Mouse (Mus musculus) heart, embryonic 15.5 days (tissue): ENCODE results near the gene Fggy. TPM values are rescaled to one million over a fixed set of nuclear protein-coding genes. Genes with fewer than 3 reads are reported as not detected.
A peak's percentile ranks its signal among the peaks of the same experiment; 100 is the strongest.

Experiments used
- ATAC-seq: fragments of 200-750 bp; cut with Nextera tagmentation; replicated peaks from 2 replicates; pipeline ENCODE4 v1.8.0; 2017; ENCODE audit warnings: low read depth, moderate TSS enrichment; ENCODE audit not compliant: insufficient number of reproducible peaks, insufficient read depth, low FRiP score
- H3K27ac ChIP-seq: fragments of 300-500 bp; sonication (generic); 2 replicates; pipeline ENCODE4 v1.5.1; 2015; ENCODE audit warnings: mild to moderate bottlenecking, inconsistent platforms
- H3K27me3 ChIP-seq: fragments of 300-500 bp; sonication (generic); 2 replicates; pipeline ENCODE4 v1.6.1; 2015; ENCODE audit warnings: inconsistent platforms
- H3K36me3 ChIP-seq: fragments of 300-500 bp; sonication (generic); 2 replicates; pipeline ENCODE4 v1.6.1; 2015; ENCODE audit warnings: mild to moderate bottlenecking, inconsistent platforms
- H3K4me1 ChIP-seq: fragments of 300-500 bp; sonication (generic); replicated peaks from 2 replicates; pipeline ENCODE4 v1.6.1; 2015; ENCODE audit warnings: inconsistent platforms
- H3K4me2 ChIP-seq: fragments of 300-500 bp; sonication (generic); 2 replicates; pipeline ENCODE4 v1.6.1; 2015; ENCODE audit warnings: inconsistent platforms, mild to moderate bottlenecking, moderate library complexity
- H3K4me3 ChIP-seq: fragments of 300-500 bp; sonication (generic); 2 replicates; pipeline ENCODE4 v1.5.1; 2015; ENCODE audit warnings: mild to moderate bottlenecking, inconsistent platforms
- H3K9ac ChIP-seq: fragments of 300-500 bp; sonication (generic); 2 replicates; pipeline ENCODE4 v1.6.1; 2015; ENCODE audit warnings: mild to moderate bottlenecking, inconsistent platforms
- H3K9me3 ChIP-seq: fragments of 300-500 bp; sonication (generic); replicated peaks from 2 replicates; pipeline ENCODE4 v1.6.1; 2016; ENCODE audit warnings: inconsistent platforms
- WGBS: fragments of 180-500 bp; shearing (Covaris S2); methylation state at CpG from one replicate; pipeline ENCODE4 v1.1.7; 2015; ENCODE audit warnings: mixed read lengths; 5-methylcytosine and 5-hydroxymethylcytosine counted together
- polyA plus RNA-seq: library from polyadenylated mRNA; unstranded; fragments of >200 nt; fragmentation: Nextera tagmentation; extraction: Ambion mirVana; gene quantifications from 2 replicates; pipeline ENCODE4 v1.2.1, GENCODE M21; 2015

Fggy gene
- polyA plus RNA-seq, 1 experiment from 2014 or later: 4.5 TPM

- no peak for ATAC-seq
- no peaks in the 10 kb centered on the region for H3K27me3 ChIP-seq
Measured at GRCm38 (mm10) chr4:95898714-95899113, 341.4 kb downstream of the Fggy start.

GRCm38 (mm10) chr4:95899926-95900712, 342.8 kb downstream of the Fggy start:
- no peak overlapping the region for H3K9ac ChIP-seq
- H3K9me3 ChIP-seq: no peaks in the 10 kb centered on the region
- H3K27ac ChIP-seq: no peak overlapping the region; the same call in 1 of the 2 replicates
- 54% methylated on average over 4 of the region's 4 CpGs for WGBS
- ATAC-seq: no peak
- H3K4me2 ChIP-seq: no peak overlapping the region
- H3K4me1 ChIP-seq: peaks cover 22% of the 10 kb centered on the region
- no peaks in the 10 kb centered on the region for H3K27me3 ChIP-seq
- H3K4me3 ChIP-seq: no peak overlapping the region
- H3K36me3 ChIP-seq: no peaks in the 10 kb centered on the region

More at GRCm38 (mm10) chr4:95898714-95899113, 341.4 kb downstream of the Fggy start:
- WGBS: 37% methylated on average over 6 of the region's 6 CpGs
- Histone ChIP-seq H3K4me3 (no peak overlapping the region), H3K4me1 (peaks cover 22% of the 10 kb centered on the region), H3K27ac (no peak overlapping the region), H3K36me3 (no peaks in the 10 kb centered on the region), H3K4me2 (no peak overlapping the region), H3K9ac (no peak overlapping the region), H3K9me3 (no peaks in the 10 kb centered on the region)

GRCm38 (mm10) chr4:95900815-95901214, 343.5 kb downstream of the Fggy start:
- H3K36me3 ChIP-seq: no peaks in the 10 kb centered on the region
- no peak overlapping the region; the same call in 1 of the 2 replicates for H3K27ac ChIP-seq
- no peaks in the 10 kb centered on the region for H3K9me3 ChIP-seq
- no peak for ATAC-seq
- H3K4me2 ChIP-seq: no peak overlapping the region
- no peak overlapping the region for H3K4me3 ChIP-seq
- 56% methylated on average over 1 of the region's 1 CpGs for WGBS
- peaks cover 22% of the 10 kb centered on the region for H3K4me1 ChIP-seq
- H3K27me3 ChIP-seq: no peaks in the 10 kb centered on the region
- no peak overlapping the region for H3K9ac ChIP-seq

- no peaks in the 10 kb centered on the region for H3K36me3 ChIP-seq
- no peak for ATAC-seq
- no peaks in the 10 kb centered on the region for H3K27me3 ChIP-seq
- no peaks in the 10 kb centered on the region for H3K4me1 ChIP-seq
- H3K4me3 ChIP-seq: no peak overlapping the region
- no peak overlapping the region for H3K4me2 ChIP-seq
- no peak overlapping the region for H3K27ac ChIP-seq
- H3K9ac ChIP-seq: no peak overlapping the region
- H3K9me3 ChIP-seq: no peaks in the 10 kb centered on the region
Measured at GRCm38 (mm10) chr4:95906141-95906540, 348.8 kb downstream of the Fggy start.

- Histone ChIP-seq H3K27ac (no peak overlapping the region), H3K9me3 (no peaks in the 10 kb centered on the region), H3K27me3 (no peaks in the 10 kb centered on the region), H3K4me2 (no peak overlapping the region), H3K9ac (no peak overlapping the region), H3K36me3 (no peaks in the 10 kb centered on the region), H3K4me1 (no peaks in the 10 kb centered on the region), H3K4me3 (no peak overlapping the region)
- 74% methylated on average over 2 of the region's 2 CpGs for WGBS
- ATAC-seq: no peak
Measured at GRCm38 (mm10) chr4:95909689-95910654, 352.7 kb downstream of the Fggy start.

GRCm38 (mm10) chr4:95913026-95913425, 355.7 kb downstream of the Fggy start:
- Histone ChIP-seq H3K27ac (no peak overlapping the region), H3K9ac (no peak overlapping the region), H3K4me3 (no peak overlapping the region), H3K9me3 (no peaks in the 10 kb centered on the region), H3K27me3 (no peaks in the 10 kb centered on the region), H3K36me3 (no peaks in the 10 kb centered on the region), H3K4me1 (no peaks in the 10 kb centered on the region), H3K4me2 (no peak overlapping the region)
- no peak for ATAC-seq
- 85% methylated on average over 1 of the region's 1 CpGs for WGBS

GRCm38 (mm10) chr4:95915628-95916579, 358.6 kb downstream of the Fggy start:
- Histone ChIP-seq H3K4me2 (no peak overlapping the region), H3K4me3 (no peak overlapping the region), H3K9me3 (no peaks in the 10 kb centered on the region), H3K4me1 (no peaks in the 10 kb centered on the region; the same call in 1 of the 2 replicates), H3K27me3 (no peaks in the 10 kb centered on the region), H3K9ac (no peak overlapping the region), H3K36me3 (no peaks in the 10 kb centered on the region), H3K27ac (no peak overlapping the region)
- 57% methylated on average over 8 of the region's 8 CpGs for WGBS
- ATAC-seq: no peak

- Histone ChIP-seq H3K27me3 (no peaks in the 10 kb centered on the region), H3K9me3 (no peaks in the 10 kb centered on the region), H3K4me2 (no peak overlapping the region), H3K9ac (no peak overlapping the region), H3K4me1 (no peaks in the 10 kb centered on the region; the same call in 1 of the 2 replicates), H3K27ac (no peak overlapping the region), H3K36me3 (no peaks in the 10 kb centered on the region), H3K4me3 (no peak overlapping the region)
- 68% methylated on average over 6 of the region's 6 CpGs for WGBS
- ATAC-seq: no peak
Measured at GRCm38 (mm10) chr4:95917703-95918102, 360.4 kb downstream of the Fggy start.

GRCm38 (mm10) chr4:95920448-95920847, 363.1 kb downstream of the Fggy start:
- Histone ChIP-seq H3K9me3 (no peaks in the 10 kb centered on the region), H3K4me3 (no peak overlapping the region), H3K4me2 (no peak overlapping the region), H3K36me3 (no peaks in the 10 kb centered on the region), H3K4me1 (peaks cover 3% of the 10 kb centered on the region; the same call in 1 of the 2 replicates), H3K27me3 (no peaks in the 10 kb centered on the region), H3K27ac (no peak overlapping the region), H3K9ac (no peak overlapping the region)
- ATAC-seq: no peak
- 54% methylated on average over 4 of the region's 4 CpGs for WGBS

- no peaks in the 10 kb centered on the region for H3K36me3 ChIP-seq
- no peaks in the 10 kb centered on the region for H3K27me3 ChIP-seq
- H3K4me2 ChIP-seq: peak overlapping the region; percentile 21; the same call in 1 of the 2 replicates
- no peak overlapping the region for H3K9ac ChIP-seq
- H3K4me3 ChIP-seq: no peak overlapping the region
- no peaks in the 10 kb centered on the region for H3K9me3 ChIP-seq
- no peak overlapping the region for H3K27ac ChIP-seq
- no peak for ATAC-seq
- 0 out of 2 replicates have a peak, but pooled peaks cover 3% of the 10 kb centered on the region for H3K4me1 ChIP-seq
- WGBS: 13% methylated on average over 7 of the region's 7 CpGs
Measured at GRCm38 (mm10) chr4:95924210-95925184, 367.2 kb downstream of the Fggy start.
